Mouse (Mus musculus) frontal cortex, adult 2 months (tissue): Measurements from ENCODE around the gene Abca9. TPM values are rescaled to one million over a fixed set of nuclear protein-coding genes. Genes with fewer than 3 reads are reported as not detected.

Experiments used
- DNase-seq, 2 experiments: peaks; one replicate each; pipeline ENCODE4 v3.0.0; 2022; ENCODE audit warnings: low spot score in 1 of 2; ENCODE audit errors: extremely low spot score in 1 of 2
- polyA plus RNA-seq: library from polyadenylated mRNA; depleted of rRNA; stranded (reverse); fragments of >200 nt; gene quantifications from 2 replicates; pipeline ENCODE4 v1.2.3, GENCODE M21; 2012; rRNA removed

Gene Abca9
- polyA plus RNA-seq: 2.5 and 3.4 TPM in 2 replicates

- peak; percentile 23 to 66 for DNase-seq
Observed at GRCm38 (mm10) chr11:110167459-110168251, at the start of gene Abca9. Gene Abca9, minus strand, starts transcription at chr11:110168196.

- DNase-seq: no peak
Observed at GRCm38 (mm10) chr11:110217118-110217517, 49.1 kb upstream of the Abca9 start.

- DNase-seq: no peak
Observed at GRCm38 (mm10) chr11:110203930-110204329, 35.9 kb upstream of the Abca9 start.

- DNase-seq: no peak
Observed at GRCm38 (mm10) chr11:110198882-110199281, 30.9 kb upstream of the Abca9 start.

GRCm38 (mm10) chr11:110196561-110197306, 28.7 kb upstream of the Abca9 start:
- no peak for DNase-seq

GRCm38 (mm10) chr11:110195310-110195709, 27.3 kb upstream of the Abca9 start:
- peak in 1 of 2 experiments; percentile 39 for DNase-seq

- no peak for DNase-seq
Observed at GRCm38 (mm10) chr11:110171212-110171611, 3.2 kb upstream of the Abca9 start.

GRCm38 (mm10) chr11:110165822-110166221, 2.2 kb downstream of the Abca9 start:
- no peak for DNase-seq

GRCm38 (mm10) chr11:110165409-110165808, 2.6 kb downstream of the Abca9 start:
- DNase-seq: no peak

GRCm38 (mm10) chr11:110157059-110157458, 10.9 kb downstream of the Abca9 start:
- DNase-seq: no peak

- peak; percentile 20 to 53 for DNase-seq
Observed at GRCm38 (mm10) chr11:110155985-110156384, 12.0 kb downstream of the Abca9 start.

GRCm38 (mm10) chr11:110147640-110148039, 20.4 kb downstream of the Abca9 start:
- DNase-seq: no peak

- DNase-seq: no peak
Observed at GRCm38 (mm10) chr11:110145421-110145820, 22.6 kb downstream of the Abca9 start.

- DNase-seq: no peak
Observed at GRCm38 (mm10) chr11:110130760-110131159, 37.2 kb downstream of the Abca9 start.

- peak in 1 of 2 experiments; percentile 33 for DNase-seq
Observed at GRCm38 (mm10) chr11:110111137-110111536, 56.9 kb downstream of the Abca9 start.

- DNase-seq: no peak
Observed at GRCm38 (mm10) chr11:110101437-110101836, 66.6 kb downstream of the Abca9 start.

- DNase-seq: no peak
Observed at GRCm38 (mm10) chr11:110098901-110099300, 69.1 kb downstream of the Abca9 start.

GRCm38 (mm10) chr11:110097465-110097864, 70.5 kb downstream of the Abca9 start:
- no peak for DNase-seq

- peak in 1 of 2 experiments; percentile 9 for DNase-seq
Observed at GRCm38 (mm10) chr11:110095858-110096257, 72.1 kb downstream of the Abca9 start, which contains the start of gene Abca8a. Gene Abca8a, minus strand, starts transcription at chr11:110095978.

GRCm38 (mm10) chr11:110094846-110095380, 73.1 kb downstream of the Abca9 start:
- no peak for DNase-seq

GRCm38 (mm10) chr11:110094236-110094635, 73.8 kb downstream of the Abca9 start:
- DNase-seq: no peak
